Mouse (Mus musculus) heart, embryonic 14.5 days (tissue): ENCODE results near the gene Fam124a. TPM values are rescaled to one million over a fixed set of nuclear protein-coding genes. Genes with fewer than 3 reads are reported as not detected.
A peak's percentile ranks its signal among the peaks of the same experiment; 100 is the strongest.

Experiments
- ATAC-seq: fragments of 200-750 bp; cut with Nextera tagmentation; 2 replicates; pipeline ENCODE4 v1.8.0; 2017; ENCODE audit warnings: low read depth, moderate TSS enrichment; ENCODE audit not compliant: insufficient number of reproducible peaks, insufficient read depth, low FRiP score
- H3K27ac ChIP-seq, 2 experiments: fragments of 200-500 bp in 1 of 2; fragments of 300-500 bp in 1 of 2; sonication (generic) in 1 of 2; replicated peaks in 1 of 2; 2 replicates each; pipeline ENCODE4 v1.5.1; 2012 to 2014; ENCODE audit warnings: low read depth in 2 of 2, low read length in 2 of 2, control low read depth in 1 of 2, mild to moderate bottlenecking in 1 of 2, mixed read lengths in 1 of 2; ENCODE audit not compliant: control insufficient read depth in 1 of 2, insufficient read depth in 1 of 2
- H3K27me3 ChIP-seq: fragments of 300-500 bp; sonication (generic); 2 replicates; pipeline ENCODE4 v1.6.1; 2014; ENCODE audit warnings: mild to moderate bottlenecking, low read length, control low read depth; ENCODE audit not compliant: control insufficient read depth, insufficient read depth
- H3K36me3 ChIP-seq: fragments of 300-500 bp; sonication (generic); 2 replicates; pipeline ENCODE4 v1.6.1; 2014; ENCODE audit warnings: mild to moderate bottlenecking, control low read depth, low read length, mixed read lengths; ENCODE audit not compliant: control insufficient read depth, insufficient read depth
- H3K4me1 ChIP-seq, 2 experiments: fragments of 200-500 bp in 1 of 2; fragments of 300-500 bp in 1 of 2; sonication (generic) in 1 of 2; 2 replicates each; pipeline ENCODE4 v1.6.1; 2012 to 2014; ENCODE audit warnings: low read length in 2 of 2, control low read depth in 1 of 2, mixed read lengths in 1 of 2; ENCODE audit not compliant: control insufficient read depth in 2 of 2, insufficient read depth in 2 of 2
- H3K4me2 ChIP-seq: fragments of 300-500 bp; sonication (generic); 2 replicates; pipeline ENCODE4 v1.6.1; 2014; ENCODE audit warnings: mild to moderate bottlenecking, low read length
- H3K4me3 ChIP-seq, 2 experiments: fragments of 200-500 bp in 1 of 2; fragments of 300-500 bp in 1 of 2; sonication (generic) in 1 of 2; 2 replicates each; pipeline ENCODE4 v1.5.1; 2012 to 2014; ENCODE audit warnings: low read length in 2 of 2, mild to moderate bottlenecking in 2 of 2, control low read depth in 1 of 2, low read depth in 1 of 2, moderate library complexity in 1 of 2; ENCODE audit not compliant: control insufficient read depth in 1 of 2, insufficient read depth in 1 of 2
- H3K9ac ChIP-seq: fragments of 300-500 bp; sonication (generic); 2 replicates; pipeline ENCODE4 v1.6.1; 2014; ENCODE audit warnings: mild to moderate bottlenecking, low read length
- H3K9me3 ChIP-seq: fragments of 300-500 bp; sonication (generic); 2 replicates; pipeline ENCODE4 v1.6.1; 2016; ENCODE audit warnings: low read length, control low read depth; ENCODE audit not compliant: control insufficient read depth
- WGBS: fragments of 180-500 bp; shearing (Covaris S2); extraction: QIAGEN DNeasy Blood & Tissue Kit; methylation state at CpG from one replicate; pipeline ENCODE4 v1.1.7; 2014; 5-methylcytosine and 5-hydroxymethylcytosine counted together
- polyA plus RNA-seq: library from polyadenylated mRNA; unstranded; fragments of >200 nt; fragmentation: Nextera tagmentation; extraction: Ambion mirVana; gene quantifications from 2 replicates; pipeline ENCODE4 v1.2.1, GENCODE M21; 2014

Fam124a gene
- polyA plus RNA-seq, 1 experiment from 2014 or later, result 3.2 TPM

DNA sequence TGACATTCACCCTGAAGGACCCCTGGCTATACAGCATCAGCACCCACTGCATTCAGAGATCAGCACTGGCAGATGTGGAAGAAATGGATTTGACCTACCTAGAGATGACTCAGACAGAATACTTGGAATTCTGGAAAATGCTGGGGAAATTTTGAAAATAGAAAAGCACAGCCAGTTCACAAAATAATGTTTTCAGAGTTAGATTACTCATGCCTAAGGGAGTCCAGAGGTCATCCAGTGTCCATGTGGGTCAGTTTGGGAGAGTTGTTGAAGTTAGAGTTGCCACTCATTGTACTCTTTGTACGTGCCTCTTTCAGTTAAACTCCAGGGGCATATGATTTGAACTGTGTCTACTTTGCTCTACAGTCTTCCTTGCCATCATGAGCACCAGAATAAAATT, 13.8 kb upstream of the Fam124a start:
- Histone ChIP-seq H3K4me3 (no peak overlapping the region), H3K9me3 (no peaks in the 10 kb centered on the region), H3K4me2 (no peak overlapping the region), H3K4me1 (no peaks in the 10 kb centered on the region), H3K27me3 (no peaks in the 10 kb centered on the region), H3K27ac (no peak overlapping the region), H3K9ac (no peak overlapping the region), H3K36me3 (no peaks in the 10 kb centered on the region)
- ATAC-seq, result no peak
- WGBS, result 89% methylated on average over 1 of the region's 1 CpGs

DNA sequence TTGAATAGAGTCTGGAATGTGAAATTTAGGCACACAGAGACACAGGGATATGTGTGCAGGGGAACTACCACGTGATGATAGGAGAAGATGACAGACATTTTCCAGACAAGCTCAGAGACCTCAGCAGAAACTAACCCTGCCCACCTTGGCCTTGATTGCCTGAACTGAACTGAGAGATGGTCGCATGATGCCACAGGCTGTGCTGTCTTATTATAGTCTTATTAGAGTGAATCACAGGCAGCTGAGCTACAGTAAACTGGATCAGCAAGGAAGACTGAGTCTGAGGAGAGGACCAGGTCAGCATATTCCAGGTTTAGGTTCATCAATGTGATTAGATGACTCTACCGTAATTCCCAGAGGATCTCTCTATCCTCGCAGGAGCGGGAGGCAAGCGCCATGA, 9.2 kb upstream of the Fam124a start:
- Histone ChIP-seq H3K4me2 (no peak overlapping the region), H3K36me3 (no peaks in the 10 kb centered on the region), H3K9ac (no peak overlapping the region), H3K27ac (no peak overlapping the region), H3K4me1 (no peaks in the 10 kb centered on the region), H3K9me3 (no peaks in the 10 kb centered on the region), H3K27me3 (no peaks in the 10 kb centered on the region), H3K4me3 (no peak overlapping the region)
- ATAC-seq, result no peak
- 77% methylated on average over 6 of the region's 6 CpGs for WGBS

DNA sequence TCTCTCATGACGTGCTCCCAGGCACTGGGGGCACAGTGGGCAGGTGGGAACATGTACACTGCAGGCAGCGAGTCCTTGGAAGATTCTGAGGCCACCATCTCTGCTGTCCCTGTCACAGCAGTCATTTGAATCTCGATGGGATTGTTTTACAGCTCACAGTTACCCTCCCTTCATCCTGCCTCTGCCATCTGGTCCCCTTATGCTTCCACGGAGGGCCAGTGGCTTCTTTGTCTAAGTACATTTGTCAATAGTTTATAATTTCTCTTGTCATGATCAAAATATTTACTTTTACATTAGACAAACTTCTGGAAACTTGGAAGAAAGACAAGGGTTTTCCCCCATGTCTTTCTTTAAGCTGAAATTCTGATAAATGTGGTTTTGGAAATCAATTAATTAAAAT, 8.8 kb upstream of the Fam124a start:
- Histone ChIP-seq H3K9me3 (no peaks in the 10 kb centered on the region), H3K4me3 (no peak overlapping the region), H3K4me2 (no peak overlapping the region), H3K27me3 (no peaks in the 10 kb centered on the region), H3K27ac (no peak overlapping the region), H3K9ac (no peak overlapping the region), H3K4me1 (no peaks in the 10 kb centered on the region), H3K36me3 (no peaks in the 10 kb centered on the region)
- no peak for ATAC-seq
- WGBS, result 63% methylated on average over 4 of the region's 4 CpGs

DNA sequence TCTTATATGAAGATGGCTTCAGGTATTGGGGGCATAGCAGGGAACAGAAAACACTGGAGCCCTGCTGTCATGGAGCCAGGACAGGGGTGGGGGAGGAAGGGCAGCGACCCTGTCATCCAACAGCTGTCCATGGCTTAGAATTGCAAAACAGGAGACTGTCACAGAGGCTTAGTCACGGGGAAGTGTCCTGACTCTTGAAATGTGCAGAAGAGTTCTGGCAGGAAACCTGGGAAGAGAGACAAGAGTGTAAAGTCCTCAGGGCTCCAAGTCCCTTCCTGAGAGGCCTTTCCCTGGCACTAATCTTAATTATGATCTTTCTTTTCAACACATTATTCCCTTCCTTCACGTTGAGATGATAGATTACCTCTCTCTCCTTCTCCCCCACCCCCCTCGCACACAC, 5.4 kb upstream of the Fam124a start:
- Histone ChIP-seq H3K4me2 (no peak overlapping the region), H3K36me3 (no peaks in the 10 kb centered on the region), H3K4me1 (peaks cover 0 to 6% of the 10 kb centered on the region in 2 experiments; a peak in 1 of 4 replicates), H3K9me3 (no peaks in the 10 kb centered on the region), H3K27ac (no peak overlapping the region), H3K4me3 (no peak overlapping the region), H3K9ac (no peak overlapping the region), H3K27me3 (no peaks in the 10 kb centered on the region)
- ATAC-seq, result no peak
- 24% methylated on average over 4 of the region's 4 CpGs for WGBS

DNA sequence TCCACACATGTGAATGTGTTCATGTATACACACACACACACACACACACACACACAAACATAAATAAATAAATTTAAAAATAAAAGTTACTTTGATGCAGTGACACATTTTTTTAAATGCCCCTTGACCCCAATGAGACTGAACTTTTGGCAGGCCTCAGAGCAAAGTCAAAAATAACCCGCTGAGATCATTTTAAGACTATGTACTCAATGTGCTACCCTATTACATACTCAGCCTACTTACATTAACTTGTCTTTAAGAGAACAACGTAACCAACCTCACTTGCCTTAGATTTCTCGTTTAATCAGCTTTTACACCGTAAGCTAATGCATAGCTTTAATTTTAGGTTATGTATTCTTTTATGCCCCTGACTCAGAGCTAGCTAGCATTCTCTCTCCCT, 2.8 kb upstream of the Fam124a start:
- H3K9me3 ChIP-seq, result no peaks in the 10 kb centered on the region
- no peak overlapping the region for H3K9ac ChIP-seq
- no peak overlapping the region for H3K27ac ChIP-seq
- ATAC-seq, result no peak
- H3K4me1 ChIP-seq, result peaks cover 0 to 13% of the 10 kb centered on the region in 2 experiments; a peak in 1 of 4 replicates
- no peaks in the 10 kb centered on the region for H3K27me3 ChIP-seq
- no peak overlapping the region for H3K4me2 ChIP-seq
- H3K4me3 ChIP-seq, result no peak overlapping the region
- no peaks in the 10 kb centered on the region for H3K36me3 ChIP-seq
- 77% methylated on average over 4 of the region's 4 CpGs for WGBS

DNA sequence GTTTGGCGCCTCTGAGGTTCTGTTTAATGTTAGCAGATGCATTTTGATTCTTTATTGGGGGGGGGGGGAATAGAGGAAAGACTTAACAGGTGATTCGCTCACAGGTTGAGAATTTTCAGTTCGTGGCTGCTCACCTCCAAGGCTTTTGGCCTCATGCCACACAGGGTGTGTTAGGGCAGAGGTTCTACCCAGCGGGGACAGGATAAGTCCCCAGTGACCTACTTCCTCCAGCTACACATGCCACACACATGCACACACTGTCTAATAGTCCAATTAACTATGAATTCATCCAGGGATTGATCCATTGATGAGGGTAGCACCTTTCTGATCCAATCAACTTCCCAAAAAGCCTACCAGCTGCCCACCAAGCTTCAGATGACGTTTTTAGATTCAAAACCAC, 1.8 kb upstream of the Fam124a start:
- Histone ChIP-seq H3K9me3 (no peaks in the 10 kb centered on the region), H3K27ac (no peak overlapping the region), H3K4me1 (peaks cover 0 to 13% of the 10 kb centered on the region in 2 experiments; a peak in 1 of 4 replicates), H3K27me3 (no peaks in the 10 kb centered on the region), H3K4me2 (no peak overlapping the region), H3K9ac (no peak overlapping the region), H3K36me3 (no peaks in the 10 kb centered on the region), H3K4me3 (no peak overlapping the region)
- no peak for ATAC-seq
- WGBS, result 79% methylated on average over 5 of the region's 5 CpGs

DNA sequence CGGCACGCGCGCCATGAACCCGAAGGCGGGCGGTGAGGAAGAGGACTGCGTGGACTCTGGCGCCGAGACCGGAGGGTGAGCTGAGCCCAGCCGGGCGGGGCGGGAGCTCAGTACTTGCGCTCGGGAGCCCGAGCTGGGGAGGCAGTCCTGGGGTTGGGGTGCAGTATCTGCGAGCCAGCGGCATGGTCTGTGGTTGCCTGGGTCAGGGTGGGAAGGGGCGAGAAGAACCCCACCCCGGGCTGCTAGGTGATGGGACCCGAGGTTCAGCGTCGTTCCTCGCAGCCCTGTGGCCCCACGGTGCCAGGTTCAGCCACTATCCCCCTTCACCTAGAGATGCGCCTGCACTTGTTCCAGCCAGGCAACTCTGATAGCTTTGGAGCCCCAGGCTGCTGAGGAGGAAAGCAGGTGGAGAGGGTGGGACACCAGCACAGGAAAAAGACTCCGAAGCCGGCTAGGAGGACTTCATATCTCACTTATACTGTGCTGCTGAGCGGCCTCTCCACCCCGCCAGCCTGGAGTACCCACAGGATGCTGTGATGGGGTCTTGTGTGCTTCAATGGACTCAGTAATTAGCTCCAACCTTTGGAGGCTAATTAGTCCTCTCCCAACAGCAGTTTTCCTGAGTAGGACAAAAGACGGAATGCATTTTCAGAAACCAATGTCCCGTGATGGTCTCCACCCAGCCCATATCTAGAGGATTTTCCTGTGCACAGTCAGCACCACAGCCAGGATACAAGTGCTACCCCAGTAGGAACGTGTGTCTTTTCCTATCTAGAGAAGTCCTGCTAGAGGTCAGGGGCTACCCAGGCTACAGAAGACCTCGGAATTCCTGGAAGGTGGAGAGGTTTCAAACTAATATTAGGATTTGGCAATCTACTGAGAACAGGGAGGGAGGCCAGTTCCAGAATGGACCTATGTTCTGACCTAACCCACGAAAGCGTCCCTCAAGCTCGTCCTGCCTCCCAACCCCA, 588 bp downstream of the Fam124a start:
- no peaks in the 10 kb centered on the region for H3K9me3 ChIP-seq
- peak overlapping the region; percentile 79 for H3K9ac ChIP-seq
- H3K27ac ChIP-seq, result 0 out of 4 replicates have a peak overlapping the region, but pooled peaks of 1 of the 2 experiments have one; percentile 3
- no peaks in the 10 kb centered on the region for H3K36me3 ChIP-seq
- H3K4me1 ChIP-seq, result peaks cover 0 to 13% of the 10 kb centered on the region in 2 experiments; a peak in 1 of 4 replicates
- H3K27me3 ChIP-seq, result no peaks in the 10 kb centered on the region
- 12% methylated on average over 36 of the region's 38 CpGs for WGBS
- H3K4me2 ChIP-seq, result peak overlapping the region; percentile 99
- ATAC-seq, result no peak; the same call in 1 of the 2 replicates
- peak overlapping the region; percentile 69 to 71 for H3K4me3 ChIP-seq
